Mouse (Mus musculus): Measurements from ENCODE around the gene Sema4d. TPM values are rescaled to one million over a fixed set of nuclear protein-coding genes. Genes with fewer than 3 reads are reported as not detected.

Sema4d gene
- polyA plus RNA-seq, 1 experiment = 25.6 TPM

DNA sequence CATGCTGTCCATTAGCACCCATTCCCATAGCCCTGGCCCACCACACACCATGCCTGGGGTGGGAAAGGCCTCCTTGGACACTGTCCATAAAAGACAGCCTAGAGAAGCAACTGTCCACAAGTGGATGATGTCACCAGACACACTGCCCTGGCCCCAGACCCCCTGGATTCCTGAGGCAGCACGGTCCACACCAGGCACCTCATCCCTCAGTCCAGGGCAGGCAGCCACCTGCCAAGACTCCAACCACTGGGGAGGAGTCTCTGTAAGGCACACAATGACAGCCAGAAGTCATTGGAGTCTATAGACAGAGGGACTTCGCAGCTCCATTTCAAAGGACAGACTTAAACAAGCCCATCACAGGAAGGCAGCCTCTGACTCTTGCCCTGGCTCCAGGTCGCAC lies 1.9 kb downstream of the Sema4d start:
- no peak for DNase-seq (ENCODE audit: low read depth)
- TF ChIP-seq POLR2A (IDR thresholded peaks at IDR 0.05; ENCODE audit: borderline replicate concordance, extremely low read depth, insufficient read depth, insufficient read length, poor library complexity, severe bottlenecking) (no peak), CTCF (IDR thresholded peaks at IDR 0.05; ENCODE audit: borderline replicate concordance, extremely low read depth, insufficient read depth, insufficient read length) (no peak)

GRCm38 (mm10) chr13:51790793-51791192 lies 2.8 kb downstream of the Sema4d start:
- no peak for TF ChIP-seq CTCF (IDR thresholded peaks at IDR 0.05; ENCODE audit: borderline replicate concordance, extremely low read depth, insufficient read depth, insufficient read length)
- no peak for TF ChIP-seq POLR2A (IDR thresholded peaks at IDR 0.05; ENCODE audit: borderline replicate concordance, extremely low read depth, insufficient read depth, insufficient read length, poor library complexity, severe bottlenecking)
- no peak for DNase-seq (ENCODE audit: low read depth)

GRCm38 (mm10) chr13:51787858-51788257 lies 5.7 kb downstream of the Sema4d start:
- no peak for TF ChIP-seq CTCF (IDR thresholded peaks at IDR 0.05; ENCODE audit: borderline replicate concordance, extremely low read depth, insufficient read depth, insufficient read length)
- no peak for TF ChIP-seq POLR2A (IDR thresholded peaks at IDR 0.05; ENCODE audit: borderline replicate concordance, extremely low read depth, insufficient read depth, insufficient read length, poor library complexity, severe bottlenecking)
- DNase-seq (ENCODE audit: low read depth) = no peak

GRCm38 (mm10) chr13:51786616-51787015 lies 6.9 kb downstream of the Sema4d start:
- TF ChIP-seq CTCF (IDR thresholded peaks at IDR 0.05; ENCODE audit: borderline replicate concordance, extremely low read depth, insufficient read depth, insufficient read length) (no peak), POLR2A (IDR thresholded peaks at IDR 0.05; ENCODE audit: borderline replicate concordance, extremely low read depth, insufficient read depth, insufficient read length, poor library complexity, severe bottlenecking) (no peak)
- DNase-seq (ENCODE audit: low read depth) = no peak

DNA sequence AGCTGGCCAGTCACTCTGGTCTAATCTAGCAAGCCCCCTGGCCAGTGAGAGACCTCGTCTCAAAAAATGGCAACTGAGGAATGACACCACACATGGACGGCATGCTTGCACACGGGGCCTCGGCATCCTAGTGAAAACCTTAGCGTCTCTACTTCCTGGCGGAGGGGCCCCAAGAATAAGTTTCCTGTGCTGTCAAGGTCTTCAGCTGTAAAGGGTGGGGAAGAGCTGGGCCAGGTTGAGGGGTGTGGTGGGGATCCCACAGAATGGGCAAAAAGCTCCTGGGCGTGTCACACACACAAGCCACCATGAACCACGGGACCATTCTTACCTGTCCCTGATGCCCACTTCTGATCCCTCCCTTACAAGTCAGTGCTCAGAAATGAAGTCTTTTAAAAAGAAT lies 9.1 kb downstream of the Sema4d start:
- TF ChIP-seq POLR2A (IDR thresholded peaks at IDR 0.05; ENCODE audit: borderline replicate concordance, extremely low read depth, insufficient read depth, insufficient read length, poor library complexity, severe bottlenecking) (no peak), CTCF (IDR thresholded peaks at IDR 0.05; ENCODE audit: borderline replicate concordance, extremely low read depth, insufficient read depth, insufficient read length) (no peak)

DNA sequence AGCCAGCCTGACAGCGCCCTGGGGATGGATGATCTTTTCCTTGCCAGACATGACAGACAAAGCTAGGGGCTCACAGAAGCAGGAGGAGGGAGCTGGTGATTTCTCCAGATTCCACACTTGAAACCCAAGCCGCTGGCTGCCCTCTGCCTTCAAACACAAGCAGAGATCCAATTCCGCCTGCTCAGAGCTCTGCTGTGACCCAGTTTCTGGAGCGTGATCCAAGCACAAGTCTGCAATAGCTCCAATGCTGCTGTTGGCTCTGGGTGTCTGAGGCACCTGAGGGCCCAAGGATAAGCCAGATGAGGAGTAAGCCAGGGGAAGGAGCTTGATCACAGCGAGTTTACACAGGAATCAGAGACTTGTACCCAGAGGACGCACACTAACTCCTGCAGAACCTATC lies 9.7 kb downstream of the Sema4d start:
- TF ChIP-seq CTCF (IDR thresholded peaks at IDR 0.05; ENCODE audit: borderline replicate concordance, extremely low read depth, insufficient read depth, insufficient read length) (no peak), POLR2A (IDR thresholded peaks at IDR 0.05; ENCODE audit: borderline replicate concordance, extremely low read depth, insufficient read depth, insufficient read length, poor library complexity, severe bottlenecking) (no peak)
- peak; percentile 18 for DNase-seq (ENCODE audit: low read depth)

More for the DNA sequence above, 9.1 kb downstream of the Sema4d start:
- DNase-seq (ENCODE audit: low read depth) = no peak

- no peak for DNase-seq (ENCODE audit: low read depth)
- no peak for TF ChIP-seq CTCF (IDR thresholded peaks at IDR 0.05; ENCODE audit: borderline replicate concordance, extremely low read depth, insufficient read depth, insufficient read length)
- TF ChIP-seq POLR2A (IDR thresholded peaks at IDR 0.05; ENCODE audit: borderline replicate concordance, extremely low read depth, insufficient read depth, insufficient read length, poor library complexity, severe bottlenecking) = no peak
These were observed 12.9 kb downstream of the Sema4d start for GRCm38 (mm10) chr13:51780509-51781155.

- TF ChIP-seq CTCF (IDR thresholded peaks at IDR 0.05; ENCODE audit: borderline replicate concordance, extremely low read depth, insufficient read depth, insufficient read length) = no peak
- no peak for TF ChIP-seq POLR2A (IDR thresholded peaks at IDR 0.05; ENCODE audit: borderline replicate concordance, extremely low read depth, insufficient read depth, insufficient read length, poor library complexity, severe bottlenecking)
- DNase-seq (ENCODE audit: low read depth) = no peak
These were observed 14.3 kb downstream of the Sema4d start for GRCm38 (mm10) chr13:51778983-51779962.

DNA sequence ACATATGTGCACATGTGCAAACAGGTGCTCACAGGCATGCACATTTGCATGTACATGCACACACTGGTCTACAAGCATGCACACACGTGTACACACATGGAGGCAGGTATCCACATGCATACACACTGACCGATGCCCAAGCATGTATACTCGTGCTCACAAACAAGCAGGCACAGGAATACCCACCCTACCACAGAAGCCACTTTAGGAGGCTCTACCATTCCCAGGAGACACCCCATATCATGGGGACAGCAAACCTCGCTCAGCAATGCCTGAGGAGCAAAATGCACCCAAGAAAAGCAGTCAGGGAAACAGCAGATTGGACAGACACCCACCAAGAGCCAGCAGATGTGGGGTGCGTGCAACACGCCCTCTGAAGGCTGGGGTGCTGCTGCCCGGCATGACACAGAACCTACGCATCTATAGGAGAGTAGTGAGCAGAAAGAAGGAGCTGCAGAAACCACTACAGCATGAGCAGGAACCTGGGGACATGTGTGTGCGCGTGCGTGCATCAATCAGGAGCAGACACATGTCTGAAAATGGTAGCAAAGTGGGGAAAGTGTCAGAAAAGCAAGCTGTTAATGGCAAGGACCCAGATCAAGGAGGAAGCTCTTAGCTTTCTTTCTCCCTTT lies 15.1 kb downstream of the Sema4d start:
- peak; percentile 72 for DNase-seq (ENCODE audit: low read depth)
- TF ChIP-seq CTCF (IDR thresholded peaks at IDR 0.05; ENCODE audit: borderline replicate concordance, extremely low read depth, insufficient read depth, insufficient read length) = no peak
- TF ChIP-seq POLR2A (IDR thresholded peaks at IDR 0.05; ENCODE audit: borderline replicate concordance, extremely low read depth, insufficient read depth, insufficient read length, poor library complexity, severe bottlenecking) = no peak

- DNase-seq (ENCODE audit: low read depth) = peak; percentile 51
- TF ChIP-seq POLR2A (IDR thresholded peaks at IDR 0.05; ENCODE audit: borderline replicate concordance, extremely low read depth, insufficient read depth, insufficient read length, poor library complexity, severe bottlenecking) (no peak), CTCF (IDR thresholded peaks at IDR 0.05; ENCODE audit: borderline replicate concordance, extremely low read depth, insufficient read depth, insufficient read length) (no peak)
These were observed 15.7 kb downstream of the Sema4d start for GRCm38 (mm10) chr13:51777738-51778274.
